Mouse (Mus musculus): ENCODE results near the gene Dnajb3. TPM values are rescaled to one million over a fixed set of nuclear protein-coding genes. Genes with fewer than 3 reads are reported as not detected.

The Dnajb3 gene
- total and polyA plus RNA-seq, 3 experiments, result not detected

- TF ChIP-seq MAZ (IDR thresholded peaks at IDR 0.05; ENCODE audit: low read depth, low read length) (no peak), MYC (IDR thresholded peaks at IDR 0.05; ENCODE audit: low read depth, low read length) (no peak), NELFE (IDR thresholded peaks at IDR 0.05; ENCODE audit: low read depth, low read length) (no peak)
- Histone ChIP-seq H3K4me1 (ENCODE audit: control insufficient read depth in 1 of 2, insufficient read depth in 2 of 2) (no peaks in the 10 kb centered on the region), H3K27me3 (replicated peaks) (peaks cover 13% of the 10 kb centered on the region), H3K4me2 (ENCODE audit: insufficient read depth, low read depth, poor library complexity, severe bottlenecking) (no peak overlapping the region), H3K27ac (ENCODE audit: insufficient read depth, low read depth) (no peak overlapping the region), H3K9ac (ENCODE audit: insufficient read depth, low read depth) (no peak overlapping the region), H3K36me3 (replicated peaks in 1 of 2; ENCODE audit: control insufficient read depth in 1 of 2, insufficient read depth in 1 of 2, low read length in 1 of 2) (no peaks in the 10 kb centered on the region), H3K79me2 (replicated peaks; ENCODE audit: control insufficient read depth, extremely low read depth, insufficient read depth, poor library complexity, severe bottlenecking) (no peaks in the 10 kb centered on the region), H3K4me3 (replicated peaks in 1 of 3; ENCODE audit: low read depth in 2 of 3, low read length in 2 of 3, poor library complexity in 1 of 3) (no peak overlapping the region), H3K9me3 (replicated peaks; ENCODE audit: low read length) (peaks cover 78% of the 10 kb centered on the region)
- dilution Hi-C loops (cut with MboI; ENCODE audit: extremely low pct_ligation_motif_present, extremely low pct_unique_long_range_greater_than_20kb, low sequenced_read_pairs), result no loop called here
- DNase-seq (ENCODE audit: extremely low read depth), result no peak
- in situ Hi-C loops (cut with MboI; ENCODE audit: low pct_ligation_motif_present, low pct_unique_long_range_greater_than_20kb, low sequenced_read_pairs), result no loop called here
These were observed 48.0 kb upstream of the Dnajb3 start for GRCm38 (mm10) chr1:88253540-88253939.

GRCm38 (mm10) chr1:88253106-88253505, 47.5 kb upstream of the Dnajb3 start:
- no peak overlapping the region for H3K4me2 ChIP-seq (ENCODE audit: insufficient read depth, low read depth, poor library complexity, severe bottlenecking)
- H3K4me1 ChIP-seq (ENCODE audit: control insufficient read depth in 1 of 2, insufficient read depth in 2 of 2), result no peaks in the 10 kb centered on the region
- peaks cover 78% of the 10 kb centered on the region for H3K9me3 ChIP-seq (replicated peaks; ENCODE audit: low read length)
- no peak overlapping the region for H3K27ac ChIP-seq (ENCODE audit: insufficient read depth, low read depth)
- H3K9ac ChIP-seq (ENCODE audit: insufficient read depth, low read depth), result no peak overlapping the region
- DNase-seq (ENCODE audit: extremely low read depth), result no peak
- H3K4me3 ChIP-seq (replicated peaks in 1 of 3; ENCODE audit: low read depth in 2 of 3, low read length in 2 of 3, poor library complexity in 1 of 3), result no peak overlapping the region
- H3K27me3 ChIP-seq (replicated peaks), result peaks cover 13% of the 10 kb centered on the region
- no peaks in the 10 kb centered on the region for H3K79me2 ChIP-seq (replicated peaks; ENCODE audit: control insufficient read depth, extremely low read depth, insufficient read depth, poor library complexity, severe bottlenecking)
- dilution Hi-C loops (cut with MboI; ENCODE audit: extremely low pct_ligation_motif_present, extremely low pct_unique_long_range_greater_than_20kb, low sequenced_read_pairs), result no loop called here
- in situ Hi-C loops (cut with MboI; ENCODE audit: low pct_ligation_motif_present, low pct_unique_long_range_greater_than_20kb, low sequenced_read_pairs), result no loop called here
- TF ChIP-seq IRF4 (IDR thresholded peaks at IDR 0.05; ENCODE audit: low read depth, low read length), result no peak
- TF ChIP-seq GABPA (IDR thresholded peaks at IDR 0.05; ENCODE audit: insufficient replicate concordance, low read depth, low read length), result no peak
- no peak for TF ChIP-seq HCFC1 (IDR thresholded peaks at IDR 0.05; ENCODE audit: low read depth, low read length)
- no peaks in the 10 kb centered on the region for H3K36me3 ChIP-seq (replicated peaks in 1 of 2; ENCODE audit: control insufficient read depth in 1 of 2, insufficient read depth in 1 of 2, low read length in 1 of 2)

GRCm38 (mm10) chr1:88250023-88250422, 44.4 kb upstream of the Dnajb3 start:
- Histone ChIP-seq H3K9ac (ENCODE audit: insufficient read depth, low read depth) (no peak overlapping the region), H3K27me3 (replicated peaks) (peaks cover 15% of the 10 kb centered on the region), H3K79me2 (replicated peaks; ENCODE audit: control insufficient read depth, extremely low read depth, insufficient read depth, poor library complexity, severe bottlenecking) (no peaks in the 10 kb centered on the region), H3K27ac (ENCODE audit: insufficient read depth, low read depth) (no peak overlapping the region), H3K36me3 (replicated peaks in 1 of 2; ENCODE audit: control insufficient read depth in 1 of 2, insufficient read depth in 1 of 2, low read length in 1 of 2) (no peaks in the 10 kb centered on the region), H3K9me3 (replicated peaks; ENCODE audit: low read length) (peaks cover 75% of the 10 kb centered on the region), H3K4me1 (ENCODE audit: control insufficient read depth in 1 of 2, insufficient read depth in 2 of 2) (no peaks in the 10 kb centered on the region), H3K4me3 (replicated peaks in 1 of 3; ENCODE audit: low read depth in 2 of 3, low read length in 2 of 3, poor library complexity in 1 of 3) (no peak overlapping the region), H3K4me2 (ENCODE audit: insufficient read depth, low read depth, poor library complexity, severe bottlenecking) (no peak overlapping the region)
- dilution Hi-C loops (cut with MboI; ENCODE audit: extremely low pct_ligation_motif_present, extremely low pct_unique_long_range_greater_than_20kb, low sequenced_read_pairs) (no loop called here), in situ Hi-C loops (cut with MboI; ENCODE audit: low pct_ligation_motif_present, low pct_unique_long_range_greater_than_20kb, low sequenced_read_pairs) (no loop called here)
- DNase-seq (ENCODE audit: extremely low read depth), result no peak
- TF ChIP-seq ETS1 (conservative IDR thresholded peaks at IDR 0.05; ENCODE audit: low read depth, low read length), result no peak

- H3K4me2 ChIP-seq (ENCODE audit: insufficient read depth, low read depth, poor library complexity, severe bottlenecking), result no peak overlapping the region
- no peaks in the 10 kb centered on the region for H3K79me2 ChIP-seq (replicated peaks; ENCODE audit: control insufficient read depth, extremely low read depth, insufficient read depth, poor library complexity, severe bottlenecking)
- H3K27me3 ChIP-seq (replicated peaks), result peaks cover 12% of the 10 kb centered on the region
- H3K4me1 ChIP-seq (ENCODE audit: control insufficient read depth in 1 of 2, insufficient read depth in 2 of 2), result no peaks in the 10 kb centered on the region
- H3K4me3 ChIP-seq (replicated peaks in 1 of 3; ENCODE audit: low read depth in 2 of 3, low read length in 2 of 3, poor library complexity in 1 of 3), result no peak overlapping the region
- DNase-seq (ENCODE audit: extremely low read depth), result no peak
- H3K9me3 ChIP-seq (replicated peaks; ENCODE audit: low read length), result peaks cover 75% of the 10 kb centered on the region
- in situ Hi-C loops (cut with MboI; ENCODE audit: low pct_ligation_motif_present, low pct_unique_long_range_greater_than_20kb, low sequenced_read_pairs) (no loop called here), dilution Hi-C loops (cut with MboI; ENCODE audit: extremely low pct_ligation_motif_present, extremely low pct_unique_long_range_greater_than_20kb, low sequenced_read_pairs) (no loop called here)
- no peak overlapping the region for H3K9ac ChIP-seq (ENCODE audit: insufficient read depth, low read depth)
- no peaks in the 10 kb centered on the region for H3K36me3 ChIP-seq (replicated peaks in 1 of 2; ENCODE audit: control insufficient read depth in 1 of 2, insufficient read depth in 1 of 2, low read length in 1 of 2)
- no peak overlapping the region for H3K27ac ChIP-seq (ENCODE audit: insufficient read depth, low read depth)
- TF ChIP-seq SIN3A (IDR thresholded peaks at IDR 0.05; ENCODE audit: low read length), result no peak
These were observed 44.0 kb upstream of the Dnajb3 start for GRCm38 (mm10) chr1:88249596-88249995.

Measured in CH12.LX (cell line).